Mouse (Mus musculus): ENCODE measurements around the gene Odr4. TPM values are rescaled to one million over a fixed set of nuclear protein-coding genes. Genes with fewer than 3 reads are reported as not detected.

Gene Odr4
- polyA plus RNA-seq, 1 experiment from 2014 or later, result 30.5 TPM

GRCm38 (mm10) chr1:150391931-150392637 lies 796 bp downstream of the Odr4 start:
- no peaks in the 10 kb centered on the region for H3K27me3 ChIP-seq (ENCODE audit: low read depth, poor library complexity, severe bottlenecking)
- H3K27ac ChIP-seq (replicated peaks), result peak overlapping the region; percentile 90
- DNase-seq (ENCODE audit: low spot score), result no peak
- H3K4me1 ChIP-seq, result peaks cover 12% of the 10 kb centered on the region
- H3K4me3 ChIP-seq, result peak overlapping the region; percentile 79
- 26% methylated on average over 11 of the region's 11 CpGs for WGBS
- H3K9me3 ChIP-seq (replicated peaks), result no peaks in the 10 kb centered on the region
- H3K36me3 ChIP-seq, result peaks cover 46% of the 10 kb centered on the region

- DNase-seq (ENCODE audit: low spot score), result no peak
- Histone ChIP-seq H3K4me1 (peaks cover 10% of the 10 kb centered on the region), H3K36me3 (peaks cover 40% of the 10 kb centered on the region), H3K27me3 (ENCODE audit: low read depth, poor library complexity, severe bottlenecking) (no peaks in the 10 kb centered on the region), H3K4me3 (no peak overlapping the region), H3K27ac (replicated peaks) (no peak overlapping the region), H3K9me3 (replicated peaks) (no peaks in the 10 kb centered on the region)
- 93% methylated on average over 6 of the region's 6 CpGs for WGBS
These were observed 3.3 kb downstream of the Odr4 start for GRCm38 (mm10) chr1:150389390-150390129.

GRCm38 (mm10) chr1:150387572-150387971 lies 5.3 kb downstream of the Odr4 start:
- H3K27me3 ChIP-seq (ENCODE audit: low read depth, poor library complexity, severe bottlenecking), result no peaks in the 10 kb centered on the region
- WGBS, result 95% methylated on average over 9 of the region's 9 CpGs
- H3K4me1 ChIP-seq, result peaks cover 5% of the 10 kb centered on the region
- no peaks in the 10 kb centered on the region for H3K9me3 ChIP-seq (replicated peaks)
- DNase-seq (ENCODE audit: low spot score), result no peak
- H3K36me3 ChIP-seq, result peaks cover 53% of the 10 kb centered on the region
- no peak overlapping the region for H3K27ac ChIP-seq (replicated peaks)
- no peak overlapping the region for H3K4me3 ChIP-seq

GRCm38 (mm10) chr1:150384138-150384537 lies 8.7 kb downstream of the Odr4 start:
- H3K27ac ChIP-seq (replicated peaks), result no peak overlapping the region
- WGBS, result 92% methylated on average over 4 of the region's 4 CpGs
- peaks cover 50% of the 10 kb centered on the region for H3K36me3 ChIP-seq
- H3K27me3 ChIP-seq (ENCODE audit: low read depth, poor library complexity, severe bottlenecking), result no peaks in the 10 kb centered on the region
- no peaks in the 10 kb centered on the region for H3K9me3 ChIP-seq (replicated peaks)
- H3K4me3 ChIP-seq, result no peak overlapping the region
- no peaks in the 10 kb centered on the region for H3K4me1 ChIP-seq
- no peak for DNase-seq (ENCODE audit: low spot score)

- H3K27ac ChIP-seq (replicated peaks), result no peak overlapping the region
- no peak for DNase-seq (ENCODE audit: low spot score)
- H3K9me3 ChIP-seq (replicated peaks), result no peaks in the 10 kb centered on the region
- H3K27me3 ChIP-seq (ENCODE audit: low read depth, poor library complexity, severe bottlenecking), result no peaks in the 10 kb centered on the region
- no peak overlapping the region for H3K4me3 ChIP-seq
- H3K4me1 ChIP-seq, result no peaks in the 10 kb centered on the region
- 91% methylated on average over 2 of the region's 2 CpGs for WGBS
- peaks cover 29% of the 10 kb centered on the region for H3K36me3 ChIP-seq
These were observed 18.6 kb downstream of the Odr4 start for GRCm38 (mm10) chr1:150374247-150374646.

- Histone ChIP-seq H3K4me3 (no peak overlapping the region), H3K36me3 (peaks cover 24% of the 10 kb centered on the region), H3K4me1 (no peaks in the 10 kb centered on the region), H3K27ac (replicated peaks) (no peak overlapping the region), H3K27me3 (ENCODE audit: low read depth, poor library complexity, severe bottlenecking) (no peaks in the 10 kb centered on the region), H3K9me3 (replicated peaks) (no peaks in the 10 kb centered on the region)
- no peak for DNase-seq (ENCODE audit: low spot score)
- WGBS, result 92% methylated on average over 3 of the region's 3 CpGs
These were observed 20.0 kb downstream of the Odr4 start for GRCm38 (mm10) chr1:150372895-150373294.

- Histone ChIP-seq H3K4me1 (no peaks in the 10 kb centered on the region), H3K36me3 (peaks cover 45% of the 10 kb centered on the region), H3K27ac (replicated peaks) (no peak overlapping the region), H3K27me3 (ENCODE audit: low read depth, poor library complexity, severe bottlenecking) (no peaks in the 10 kb centered on the region), H3K4me3 (no peak overlapping the region), H3K9me3 (replicated peaks) (no peaks in the 10 kb centered on the region)
- DNase-seq (ENCODE audit: low spot score), result no peak
- WGBS, result 94% methylated on average over 1 of the region's 1 CpGs
These were observed 32.0 kb downstream of the Odr4 start for GRCm38 (mm10) chr1:150360864-150361263.

- Histone ChIP-seq H3K36me3 (no peaks in the 10 kb centered on the region), H3K4me3 (no peak overlapping the region), H3K4me1 (no peaks in the 10 kb centered on the region), H3K27me3 (ENCODE audit: low read depth, poor library complexity, severe bottlenecking) (no peaks in the 10 kb centered on the region), H3K9me3 (replicated peaks) (no peaks in the 10 kb centered on the region), H3K27ac (replicated peaks) (no peak overlapping the region)
- 78% methylated on average over 2 of the region's 2 CpGs for WGBS
- no peak for DNase-seq (ENCODE audit: low spot score)
These were observed 57.8 kb downstream of the Odr4 start for GRCm38 (mm10) chr1:150335111-150335510.

- H3K36me3 ChIP-seq, result no peaks in the 10 kb centered on the region
- 89% methylated on average over 1 of the region's 1 CpGs for WGBS
- no peaks in the 10 kb centered on the region for H3K9me3 ChIP-seq (replicated peaks)
- H3K4me1 ChIP-seq, result peaks cover 4% of the 10 kb centered on the region
- H3K27me3 ChIP-seq (ENCODE audit: low read depth, poor library complexity, severe bottlenecking), result no peaks in the 10 kb centered on the region
- no peak within 1 kb of the TSS for H3K4me3 ChIP-seq
- no peak for DNase-seq (ENCODE audit: low spot score)
- no peak within 1 kb of the TSS for H3K27ac ChIP-seq (replicated peaks)
These were observed 73.7 kb downstream of the Odr4 start, which contains the start of gene Pdc for GRCm38 (mm10) chr1:150319205-150319604. Gene Pdc (plus strand): TSS chr1:150319417.

Other genes starting within 250 kb of the Odr4 start
- gene Pdc, start 73.7 kb downstream of the Odr4 start, polyA plus RNA-seq (2016; fragmentation: Nextera tagmentation; extraction: Ambion mirVana), result not detected in 2 replicates
- 166 and 170 TPM in 2 replicates for gene Tpr, start 242 bp downstream of the Odr4 start, polyA plus RNA-seq (2016; fragmentation: Nextera tagmentation; extraction: Ambion mirVana)
- 0.37 and 0.53 TPM in 2 replicates for gene Prg4, start 73.1 kb upstream of the Odr4 start, polyA plus RNA-seq (2016; fragmentation: Nextera tagmentation; extraction: Ambion mirVana)